Mouse (Mus musculus) intestine, postnatal 0 days (tissue): ENCODE results near the gene Cdk19. TPM values are rescaled to one million over a fixed set of nuclear protein-coding genes. Genes with fewer than 3 reads are reported as not detected.

Source experiments
- ATAC-seq: fragments of 200-750 bp; cut with Nextera tagmentation; 2 replicates; pipeline ENCODE4 v1.8.0; 2017; ENCODE audit warnings: mild to moderate bottlenecking, moderate TSS enrichment, moderate library complexity
- H3K27ac ChIP-seq: fragments of 300-500 bp; sonication (generic); 2 replicates; pipeline ENCODE4 v1.5.1; 2014; ENCODE audit warnings: mild to moderate bottlenecking, low read depth, low read length, moderate library complexity
- H3K27me3 ChIP-seq: fragments of 300-500 bp; sonication (generic); replicated peaks from 2 replicates; pipeline ENCODE4 v1.6.1; 2014; ENCODE audit warnings: low read length, mixed read lengths; ENCODE audit not compliant: control insufficient read depth, insufficient read depth
- H3K36me3 ChIP-seq: fragments of 300-500 bp; sonication (generic); 2 replicates; pipeline ENCODE4 v1.6.1; 2014; ENCODE audit warnings: mild to moderate bottlenecking, moderate library complexity; ENCODE audit not compliant: control insufficient read depth, insufficient read depth
- H3K4me1 ChIP-seq: fragments of 300-500 bp; sonication (generic); replicated peaks from 2 replicates; pipeline ENCODE4 v1.6.1; 2014; ENCODE audit warnings: antibody characterized with exemption, low read length, mixed read lengths; ENCODE audit not compliant: control insufficient read depth, insufficient read depth
- H3K4me2 ChIP-seq: fragments of 300-500 bp; sonication (generic); replicated peaks from 2 replicates; pipeline ENCODE4 v1.6.1; 2014; ENCODE audit warnings: low read depth, mild to moderate bottlenecking, moderate library complexity
- H3K4me3 ChIP-seq: fragments of 300-500 bp; sonication (generic); 2 replicates; pipeline ENCODE4 v1.5.1; 2014; ENCODE audit warnings: low read depth, low read length
- H3K9ac ChIP-seq: fragments of 300-500 bp; sonication (generic); 2 replicates; pipeline ENCODE4 v1.6.1; 2014; ENCODE audit warnings: mild to moderate bottlenecking, low read depth, low read length
- H3K9me3 ChIP-seq: fragments of 300-500 bp; sonication (generic); 2 replicates; pipeline ENCODE4 v1.6.1; 2016; ENCODE audit warnings: mixed run types; ENCODE audit not compliant: control insufficient read depth
- CTCF ChIP-seq: sonication (generic); IDR thresholded peaks from 2 replicates; pipeline ENCODE4 v1.5.1; 2016; ENCODE audit warnings: low read depth, mild to moderate bottlenecking, control low read depth, antibody characterized with exemption, moderate library complexity
- WGBS: fragments of 180-500 bp; shearing (Covaris S2); extraction: QIAGEN DNeasy Blood & Tissue Kit; methylation state at CpG from one replicate; pipeline ENCODE4 v1.1.7; 2014; 5-methylcytosine and 5-hydroxymethylcytosine counted together
- polyA plus RNA-seq: library from polyadenylated mRNA; unstranded; fragments of >200 nt; fragmentation: Nextera tagmentation; extraction: Ambion mirVana; gene quantifications from 2 replicates; pipeline ENCODE4 v1.2.1, GENCODE M21; 2015

Gene Cdk19
- polyA plus RNA-seq, 1 experiment from 2014 or later, result 3.0 TPM

DNA sequence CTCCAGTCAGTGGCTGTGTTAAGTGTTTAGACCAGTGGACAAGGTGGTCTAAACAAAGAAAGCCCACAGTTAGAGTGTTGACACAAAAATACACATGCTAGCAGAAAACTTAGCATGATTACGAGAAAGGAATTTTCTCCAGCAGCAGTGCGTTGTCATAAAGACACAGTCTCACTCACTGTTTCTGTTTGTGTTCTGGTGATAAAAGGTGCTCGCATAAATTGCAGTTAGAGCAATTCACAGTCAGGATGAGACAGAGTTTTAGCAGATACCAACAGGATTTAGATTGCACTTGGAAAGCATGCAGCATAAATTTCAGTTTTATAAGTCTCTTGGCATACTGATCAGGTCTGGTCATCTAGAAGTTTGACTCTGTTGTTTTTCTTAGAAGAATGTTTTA, 59.5 kb downstream of the Cdk19 start:
- H3K9me3 ChIP-seq, result no peaks in the 10 kb centered on the region
- no peak overlapping the region for H3K4me3 ChIP-seq
- WGBS, result 40% methylated on average over 3 of the region's 3 CpGs
- H3K9ac ChIP-seq, result no peak overlapping the region
- no peak for ATAC-seq
- no peak overlapping the region for H3K27ac ChIP-seq
- no peaks in the 10 kb centered on the region for H3K4me1 ChIP-seq
- H3K27me3 ChIP-seq, result no peaks in the 10 kb centered on the region
- no peaks in the 10 kb centered on the region for H3K36me3 ChIP-seq
- no peak overlapping the region for H3K4me2 ChIP-seq
- no peak for TF ChIP-seq CTCF

DNA sequence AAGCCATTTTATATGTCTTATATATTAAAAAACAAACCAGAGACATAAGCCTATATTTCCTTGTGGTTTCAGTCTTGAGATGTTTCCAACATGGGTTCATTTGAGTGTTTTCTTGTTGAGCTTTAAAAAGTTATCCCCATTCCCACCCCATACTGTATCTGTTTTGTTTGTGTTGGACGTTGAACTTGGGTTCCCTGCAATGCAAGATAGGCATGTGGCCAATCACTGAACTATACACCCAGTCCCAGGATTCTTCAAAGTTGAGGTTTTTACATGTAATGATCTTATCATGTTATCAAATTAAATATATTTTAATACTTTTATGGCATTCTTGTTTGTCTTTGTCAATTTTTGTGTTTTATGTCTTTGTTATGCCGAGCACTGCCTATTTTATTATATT, 60.0 kb downstream of the Cdk19 start:
- WGBS, result 50% methylated on average over 2 of the region's 2 CpGs
- ATAC-seq, result no peak
- TF ChIP-seq CTCF, result no peak

DNA sequence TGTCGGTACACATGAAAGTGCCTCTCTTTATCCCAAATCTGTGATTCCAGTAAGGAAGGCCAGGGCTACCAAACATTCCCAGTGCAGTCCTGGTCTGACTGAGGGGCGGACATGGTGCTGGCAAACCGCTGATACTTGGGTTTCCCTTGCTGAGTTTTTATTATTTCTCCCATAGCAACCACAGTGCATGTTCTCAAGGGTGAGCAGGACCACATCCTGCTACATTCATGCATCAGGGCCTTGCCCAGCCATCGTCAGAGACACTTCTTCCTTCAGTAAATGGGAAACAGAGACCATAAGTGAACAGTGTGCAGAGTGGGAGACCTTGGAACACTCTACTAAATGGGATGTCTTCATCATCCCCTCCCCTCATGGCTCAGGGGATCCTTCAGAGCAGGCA, 60.9 kb downstream of the Cdk19 start:
- TF ChIP-seq CTCF, result no peak
- no peak for ATAC-seq
- Histone ChIP-seq H3K4me1 (no peaks in the 10 kb centered on the region), H3K36me3 (no peaks in the 10 kb centered on the region), H3K9ac (no peak overlapping the region), H3K4me2 (no peak overlapping the region), H3K27ac (no peak overlapping the region), H3K27me3 (no peaks in the 10 kb centered on the region), H3K9me3 (no peaks in the 10 kb centered on the region), H3K4me3 (no peak overlapping the region)
- 90% methylated on average over 4 of the region's 4 CpGs for WGBS

More for the DNA sequence above, 60.0 kb downstream of the Cdk19 start:
- Histone ChIP-seq H3K36me3 (no peaks in the 10 kb centered on the region), H3K4me3 (no peak overlapping the region), H3K9me3 (no peaks in the 10 kb centered on the region), H3K9ac (no peak overlapping the region), H3K27me3 (no peaks in the 10 kb centered on the region), H3K4me2 (no peak overlapping the region), H3K27ac (no peak overlapping the region), H3K4me1 (no peaks in the 10 kb centered on the region)

DNA sequence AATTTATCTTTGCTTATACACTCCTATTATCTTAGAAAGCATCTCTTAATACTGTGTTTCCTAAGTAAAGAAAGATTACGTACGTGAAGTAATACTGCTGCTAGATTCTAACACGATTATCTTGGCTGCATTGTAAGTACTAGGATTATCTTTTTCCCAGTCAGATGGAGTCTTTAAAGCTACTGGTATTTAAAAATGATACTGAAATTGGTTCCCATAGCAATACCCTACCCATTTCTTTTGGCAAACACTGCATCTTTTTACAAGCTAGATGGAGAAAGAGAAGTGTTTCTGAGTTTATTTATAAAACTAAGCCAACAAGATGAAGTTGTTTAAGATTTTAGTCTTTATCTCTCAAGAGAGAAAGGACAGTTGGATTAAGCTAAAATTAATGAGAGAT, 67.3 kb downstream of the Cdk19 start:
- no peak for ATAC-seq
- Histone ChIP-seq H3K9ac (no peak overlapping the region), H3K4me3 (no peak overlapping the region), H3K4me2 (no peak overlapping the region), H3K27me3 (no peaks in the 10 kb centered on the region), H3K27ac (no peak overlapping the region), H3K4me1 (no peaks in the 10 kb centered on the region), H3K36me3 (no peaks in the 10 kb centered on the region), H3K9me3 (no peaks in the 10 kb centered on the region)
- WGBS, result 51% methylated on average over 3 of the region's 3 CpGs
- no peak for TF ChIP-seq CTCF

DNA sequence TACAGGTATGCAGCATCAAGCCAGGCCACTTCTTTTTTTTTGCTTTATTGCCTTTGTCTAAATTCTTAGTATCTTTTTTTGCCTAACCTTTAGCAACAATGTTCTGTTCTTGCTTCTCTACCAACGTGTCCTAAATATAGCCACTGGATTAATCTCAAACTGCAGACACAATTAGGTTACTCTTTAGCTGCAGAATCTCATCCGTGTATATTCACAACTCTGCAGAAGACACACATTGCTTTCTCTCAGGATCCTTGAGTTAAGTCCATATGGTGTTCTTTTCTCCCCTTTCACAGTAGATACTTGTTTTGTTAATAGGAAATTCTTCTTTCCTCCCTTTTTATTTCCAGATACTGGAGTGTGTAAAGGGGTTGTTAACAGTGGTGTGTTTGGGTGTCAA, 70.0 kb downstream of the Cdk19 start:
- Histone ChIP-seq H3K4me3 (no peak overlapping the region), H3K27me3 (no peaks in the 10 kb centered on the region), H3K36me3 (no peaks in the 10 kb centered on the region), H3K4me1 (no peaks in the 10 kb centered on the region), H3K9ac (no peak overlapping the region), H3K27ac (no peak overlapping the region), H3K9me3 (no peaks in the 10 kb centered on the region), H3K4me2 (no peak overlapping the region)
- 85% methylated on average over 2 of the region's 2 CpGs for WGBS
- no peak for TF ChIP-seq CTCF
- no peak for ATAC-seq

DNA sequence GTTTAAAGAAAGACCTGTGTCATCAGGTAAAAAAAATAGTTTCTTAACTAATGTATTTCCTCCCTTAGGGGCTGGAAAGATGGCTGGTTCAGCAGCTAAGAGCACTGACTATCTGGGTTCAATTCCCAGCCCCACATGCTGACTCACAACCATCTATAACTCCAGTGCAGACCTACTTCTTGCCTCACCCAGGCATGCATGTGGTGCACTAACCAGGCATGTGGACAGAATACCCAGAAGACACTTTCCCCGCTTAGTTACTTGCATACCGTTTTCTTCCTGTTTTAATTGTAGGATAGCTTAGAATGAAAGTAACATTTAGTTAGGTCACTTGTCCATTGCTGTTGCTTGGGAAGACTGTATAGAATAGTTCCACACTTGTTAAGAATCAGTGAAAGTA, 72.0 kb downstream of the Cdk19 start:
- Histone ChIP-seq H3K4me3 (no peak overlapping the region), H3K36me3 (no peaks in the 10 kb centered on the region), H3K4me2 (no peak overlapping the region), H3K9ac (no peak overlapping the region), H3K4me1 (no peaks in the 10 kb centered on the region), H3K27me3 (no peaks in the 10 kb centered on the region), H3K9me3 (no peaks in the 10 kb centered on the region), H3K27ac (no peak overlapping the region)
- no peak for TF ChIP-seq CTCF
- WGBS, result 98% methylated on average over 2 of the region's 2 CpGs
- no peak for ATAC-seq

DNA sequence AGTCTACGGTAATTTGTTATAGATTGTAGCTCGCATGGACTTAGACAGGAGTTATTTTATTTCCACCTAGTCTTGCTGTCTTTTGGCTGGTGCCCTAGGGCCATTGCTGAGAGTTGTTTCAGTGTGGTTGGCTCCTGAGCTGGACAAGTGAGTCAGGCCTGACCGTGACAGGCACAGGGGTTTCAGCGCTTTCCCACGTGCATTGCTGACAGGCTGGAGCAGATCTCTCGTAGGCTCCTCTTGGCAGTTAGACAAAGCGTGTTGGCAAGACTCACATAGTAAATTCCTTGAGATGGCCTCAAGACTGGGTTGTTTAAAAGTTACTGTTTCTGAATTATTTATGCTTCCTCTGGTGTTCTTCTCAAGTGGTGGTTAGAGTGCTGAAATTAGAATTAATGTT, 77.6 kb downstream of the Cdk19 start:
- H3K4me1 ChIP-seq, result no peaks in the 10 kb centered on the region
- no peak for TF ChIP-seq CTCF
- H3K9ac ChIP-seq, result no peak overlapping the region
- no peak for ATAC-seq
- no peak overlapping the region for H3K4me2 ChIP-seq
- no peaks in the 10 kb centered on the region for H3K27me3 ChIP-seq
- no peak overlapping the region for H3K4me3 ChIP-seq
- no peaks in the 10 kb centered on the region for H3K9me3 ChIP-seq
- no peaks in the 10 kb centered on the region for H3K36me3 ChIP-seq
- WGBS, result 66% methylated on average over 7 of the region's 7 CpGs
- H3K27ac ChIP-seq, result no peak overlapping the region
